Mouse (Mus musculus): ENCODE results near the gene Tdrd5. TPM values are rescaled to one million over a fixed set of nuclear protein-coding genes. Genes with fewer than 3 reads are reported as not detected.
"Not testable (repeated sequence)": the region's sequence is repeated elsewhere in the genome, so short reads cannot be mapped to it uniquely, and the experiment has no call there.

Gene Tdrd5
- 1 to 10 TPM; 4.4 to 5.7 TPM for total RNA-seq (2021)
- long read RNA-seq, partial matches to known transcripts, result 1 of 4 reads
- long read RNA-seq, other reads (novel, unspliced or antisense), result 1 of 4 reads

GRCm38 (mm10) chr1:156302911-156303749 is at the start of gene Tdrd5:
Gene Tdrd5, minus strand, starts transcription at chr1:156303664.
- peak; percentile 30 to 63 for DNase-seq (ENCODE audit: low spot score in 2 of 2)

- no peak for DNase-seq (ENCODE audit: low spot score in 2 of 2)
Observed at GRCm38 (mm10) chr1:156352466-156352865, 49.0 kb upstream of the Tdrd5 start.

- no peak for DNase-seq (ENCODE audit: low spot score in 2 of 2)
Observed at GRCm38 (mm10) chr1:156350441-156350840, 47.0 kb upstream of the Tdrd5 start.

GRCm38 (mm10) chr1:156349031-156349430 is 45.6 kb upstream of the Tdrd5 start:
- no peak for DNase-seq (ENCODE audit: low spot score in 2 of 2)

DNA sequence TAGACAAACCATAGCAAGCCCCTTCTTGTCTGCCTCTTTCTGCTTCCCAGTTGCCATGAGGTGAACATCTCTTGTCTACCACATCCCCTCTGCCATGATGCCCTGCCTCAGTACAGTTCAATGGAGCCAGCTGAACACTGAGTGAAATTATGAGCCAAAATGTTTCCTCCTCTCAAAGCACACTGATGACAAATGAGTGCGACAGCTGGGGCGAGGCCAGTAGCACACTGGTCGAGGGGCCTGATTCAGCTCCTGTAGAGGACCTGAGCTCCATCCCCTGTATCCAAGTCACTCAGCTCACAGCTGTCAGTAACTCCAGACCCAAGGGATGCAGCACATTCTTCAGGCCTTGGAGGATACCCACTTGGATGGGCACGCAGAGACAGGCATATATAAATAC is 42.2 kb upstream of the Tdrd5 start:
- no peak for DNase-seq (ENCODE audit: low spot score in 2 of 2)

DNA sequence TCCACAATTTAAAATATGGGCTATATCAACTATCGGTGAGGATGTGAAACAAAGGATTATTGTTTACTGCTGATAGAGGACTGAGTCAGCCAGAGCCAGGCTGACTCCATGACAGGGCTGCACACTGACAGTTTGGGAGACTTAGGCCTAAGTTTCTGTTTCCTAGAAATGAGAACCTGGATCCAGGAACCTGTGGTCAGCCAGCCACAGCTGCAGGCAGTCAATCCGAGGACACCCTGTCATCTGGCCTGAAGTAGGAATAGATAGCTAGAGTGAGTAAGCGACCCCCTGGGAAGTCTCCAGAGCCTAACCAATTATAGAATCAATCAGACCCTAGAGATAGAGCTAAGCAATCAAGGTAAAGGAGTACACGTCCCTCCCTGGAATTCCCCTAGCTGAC is 41.0 kb upstream of the Tdrd5 start:
- DNase-seq (ENCODE audit: low spot score in 2 of 2), result no peak

DNA sequence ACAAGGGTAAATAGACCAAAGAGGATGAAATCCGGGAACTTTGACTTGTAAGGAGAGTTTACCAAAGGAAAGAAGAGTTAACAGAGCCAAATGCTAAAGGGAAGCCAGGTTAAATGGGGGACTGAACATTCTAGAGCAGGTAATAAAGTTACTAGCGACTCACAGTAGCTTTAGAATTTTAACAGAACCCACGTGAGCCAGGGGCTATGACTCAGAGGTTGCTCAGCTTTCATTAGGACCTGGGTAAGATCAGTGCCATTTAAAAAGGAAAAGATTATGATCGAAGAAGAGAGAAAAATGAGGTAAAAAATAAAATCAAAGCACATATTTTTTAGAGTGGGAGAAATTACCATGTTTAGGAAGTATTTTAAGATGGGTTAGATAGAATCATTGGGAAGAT is 37.4 kb upstream of the Tdrd5 start:
- DNase-seq (ENCODE audit: low spot score in 2 of 2), result no peak

DNA sequence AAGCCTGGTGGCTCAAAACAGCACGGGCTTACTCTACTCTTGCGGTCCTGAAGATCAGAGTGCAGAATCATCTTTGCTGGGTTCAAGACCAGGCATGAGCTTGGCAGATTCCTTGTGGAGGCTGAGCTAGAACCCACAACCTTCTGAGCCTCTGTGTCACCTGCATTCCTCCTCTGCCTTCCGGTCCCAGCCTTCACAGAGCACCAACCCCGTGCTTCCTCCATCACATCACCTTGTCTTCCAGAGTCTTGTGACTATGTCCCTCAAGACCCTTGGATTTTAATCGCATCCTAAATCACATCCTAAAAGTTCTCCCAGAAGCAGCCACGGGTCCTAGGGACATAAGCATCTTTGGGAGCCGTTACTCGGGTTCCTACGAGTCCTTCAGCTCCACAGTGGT is 19.7 kb upstream of the Tdrd5 start:
- no peak for DNase-seq (ENCODE audit: low spot score in 2 of 2)

GRCm38 (mm10) chr1:156310630-156311029 is 7.2 kb upstream of the Tdrd5 start, which contains the start of gene Nphs2:
Gene Nphs2, plus strand, starts transcription at chr1:156310727.
- no peak for DNase-seq (ENCODE audit: low spot score in 2 of 2)

- DNase-seq (ENCODE audit: low spot score in 2 of 2), result no peak
Observed at GRCm38 (mm10) chr1:156308595-156308994, 5.1 kb upstream of the Tdrd5 start.

DNA sequence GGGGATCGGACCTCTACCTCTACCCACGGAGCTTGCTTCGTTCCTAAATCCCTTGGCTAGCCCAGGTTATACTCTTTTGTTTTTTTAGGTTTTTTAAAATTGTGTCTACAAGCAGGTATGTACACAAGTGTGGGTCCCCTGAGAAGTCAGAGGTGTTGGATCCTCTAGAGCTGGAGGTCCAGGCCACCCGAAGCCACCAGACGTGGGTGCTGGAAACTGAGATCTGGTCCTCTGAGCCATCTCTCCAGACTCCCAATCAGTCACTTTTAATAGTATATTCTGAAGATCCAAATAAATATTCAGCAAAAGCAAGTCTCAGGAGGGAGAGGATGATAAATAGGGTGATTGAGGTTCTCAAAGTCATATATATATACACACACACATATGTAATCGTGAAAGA is 13.4 kb downstream of the Tdrd5 start:
- DNase-seq (ENCODE audit: low spot score in 2 of 2), result no peak

DNA sequence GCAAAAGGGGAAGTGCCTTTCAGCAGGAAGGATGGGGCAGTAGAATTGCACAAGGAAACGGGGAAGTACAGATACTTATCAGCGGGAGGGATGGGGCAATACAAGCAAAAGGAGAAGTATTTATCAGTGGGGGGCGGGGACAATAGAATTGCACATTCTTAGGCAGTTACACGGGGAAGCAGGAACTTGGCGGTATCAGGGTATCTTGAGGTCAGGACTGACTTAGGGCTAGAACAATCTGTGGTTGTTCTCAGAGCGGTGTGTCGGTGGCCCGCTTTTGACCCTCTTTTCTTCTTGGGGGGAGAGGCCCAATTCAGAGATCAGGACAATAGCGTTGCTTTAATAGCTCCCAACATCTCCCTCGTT is 14.3 kb downstream of the Tdrd5 start:
- DNase-seq (ENCODE audit: low spot score in 2 of 2), result not testable (repeated sequence)

DNA sequence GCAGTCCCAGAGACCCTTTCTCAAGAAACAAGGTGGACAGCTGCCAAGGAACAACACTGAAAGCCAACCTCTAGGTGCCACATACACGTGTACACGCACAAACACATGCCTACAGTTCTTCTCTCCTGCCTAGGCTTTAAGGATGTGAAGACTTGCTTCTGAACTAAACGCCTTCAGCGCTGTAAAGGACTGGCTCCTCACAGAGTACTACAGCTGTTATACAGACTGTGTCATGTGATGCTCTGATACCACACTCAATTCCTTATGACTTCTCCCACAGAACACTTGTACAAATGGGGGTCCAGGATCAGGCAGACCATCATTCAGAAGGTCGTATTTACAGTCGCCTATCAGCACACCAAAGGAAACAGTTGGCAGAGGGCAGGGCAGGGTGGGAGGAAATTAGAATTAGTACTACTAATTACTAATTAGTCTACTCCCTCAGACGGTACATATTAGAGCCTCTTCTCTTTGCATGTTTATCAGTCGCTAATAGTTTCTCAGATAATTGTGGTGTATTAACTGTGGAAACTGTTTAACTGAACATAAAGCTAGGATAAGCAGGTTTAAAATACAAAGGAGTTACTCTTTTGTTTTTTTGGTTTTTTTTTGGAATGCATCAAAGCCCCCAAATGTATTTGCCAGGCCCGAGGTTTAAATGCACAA is 14.8 kb downstream of the Tdrd5 start:
- DNase-seq (ENCODE audit: low spot score in 2 of 2), result no peak

- DNase-seq (ENCODE audit: low spot score in 2 of 2), result peak in 1 of 2 experiments; percentile 20
Observed at GRCm38 (mm10) chr1:156285541-156285896, 17.9 kb downstream of the Tdrd5 start.

DNA sequence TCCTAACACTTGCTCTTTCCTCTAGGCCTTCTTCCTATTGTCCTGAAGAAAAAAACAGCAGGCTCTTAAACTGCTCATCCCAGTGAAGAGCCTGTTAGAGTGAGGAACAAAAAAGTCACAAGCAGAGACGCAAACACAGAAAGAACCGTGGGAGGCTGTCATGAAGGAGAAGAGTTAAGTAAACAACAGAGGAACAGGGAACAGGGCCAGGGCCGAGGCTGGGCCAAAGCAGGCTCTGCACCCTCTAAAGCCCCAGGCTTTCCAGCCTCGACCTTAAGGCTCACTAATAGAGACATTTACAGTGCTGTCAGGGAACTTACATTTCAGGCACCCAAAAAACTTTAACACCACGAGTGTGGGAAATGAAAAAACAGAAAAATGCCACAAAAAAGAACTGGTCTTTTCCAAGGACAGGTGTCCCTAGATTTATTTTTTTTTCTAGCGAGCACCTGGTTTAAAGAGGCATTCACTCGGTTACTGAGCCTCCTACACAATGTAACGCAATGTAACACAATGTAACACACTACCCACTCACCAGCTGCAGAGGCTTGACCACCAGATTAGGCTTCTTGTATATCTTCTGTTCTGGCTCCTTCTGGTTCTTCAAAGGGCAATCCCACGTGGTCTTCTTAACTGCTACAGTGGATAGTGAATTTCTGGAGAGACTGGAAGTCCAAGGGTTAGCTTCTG is 18.5 kb downstream of the Tdrd5 start:
- peak in 1 of 2 experiments; percentile 74 for DNase-seq (ENCODE audit: low spot score in 2 of 2)

- no peak for DNase-seq (ENCODE audit: low spot score in 2 of 2)
Observed at GRCm38 (mm10) chr1:156284207-156284606, 19.3 kb downstream of the Tdrd5 start.

GRCm38 (mm10) chr1:156280131-156280530 is 23.3 kb downstream of the Tdrd5 start:
- no peak for DNase-seq (ENCODE audit: low spot score in 2 of 2)

DNA sequence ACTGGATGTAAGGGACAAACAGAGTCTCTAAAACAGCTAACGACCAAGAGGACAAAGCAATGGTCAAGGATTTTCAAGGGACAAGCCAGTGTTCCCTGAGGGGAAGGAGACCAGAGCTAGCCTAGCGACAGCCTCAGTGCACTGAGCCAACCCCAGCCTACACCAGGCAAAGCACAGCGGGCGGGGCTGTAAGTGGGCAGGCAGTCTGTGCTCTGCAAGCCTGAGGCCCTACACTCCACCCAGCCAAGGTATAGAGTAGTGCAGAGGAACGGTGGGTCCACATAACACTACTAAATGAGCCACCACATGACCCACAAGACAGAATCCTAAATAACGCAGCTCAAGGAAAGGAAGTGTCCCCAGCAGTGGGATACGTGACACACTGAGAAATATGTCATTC is 29.8 kb downstream of the Tdrd5 start:
- DNase-seq (ENCODE audit: low spot score in 2 of 2), result no peak

DNA sequence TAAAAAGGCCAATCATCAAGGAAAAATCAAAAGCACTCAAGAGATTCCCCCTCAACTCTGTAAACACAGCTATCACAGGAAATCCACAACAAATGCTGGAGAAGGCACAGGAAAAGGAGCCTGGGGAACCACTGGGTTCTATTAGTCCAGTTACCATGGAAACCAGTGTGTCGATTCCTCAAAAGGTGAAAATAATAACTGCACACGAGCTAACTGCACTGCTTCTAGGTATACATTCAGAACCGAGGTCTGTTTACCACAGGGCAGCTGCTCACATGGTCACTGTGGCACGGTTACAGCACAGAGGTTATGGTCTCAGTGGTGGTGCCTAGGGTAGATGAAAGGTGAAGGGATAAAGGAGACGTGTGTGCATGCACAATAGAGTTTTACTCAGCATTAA is 31.8 kb downstream of the Tdrd5 start:
- no peak for DNase-seq (ENCODE audit: low spot score in 2 of 2)

DNA sequence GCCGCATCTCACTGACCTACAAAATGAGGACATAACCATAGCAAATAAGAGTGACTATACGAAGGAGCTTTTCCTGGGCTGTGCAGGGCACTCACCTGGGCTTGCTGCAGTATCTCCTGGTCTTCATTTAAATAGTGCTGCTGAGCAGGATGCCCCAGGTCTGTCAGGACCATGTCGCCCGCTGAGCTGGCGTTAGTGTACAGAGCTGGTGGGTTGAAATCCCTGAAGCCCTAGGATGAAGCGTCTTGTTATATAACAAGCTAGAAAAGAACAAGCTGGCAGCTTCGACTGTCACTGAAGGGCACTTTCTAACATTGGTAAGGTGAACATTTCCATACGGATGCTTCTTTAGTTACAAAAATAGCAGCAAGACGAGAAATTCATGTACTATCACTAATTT is 33.0 kb downstream of the Tdrd5 start:
- peak in 1 of 2 experiments; percentile 17 for DNase-seq (ENCODE audit: low spot score in 2 of 2)

- DNase-seq (ENCODE audit: low spot score in 2 of 2), result not testable (repeated sequence)
Observed at GRCm38 (mm10) chr1:156268546-156268945, 34.9 kb downstream of the Tdrd5 start.

DNA sequence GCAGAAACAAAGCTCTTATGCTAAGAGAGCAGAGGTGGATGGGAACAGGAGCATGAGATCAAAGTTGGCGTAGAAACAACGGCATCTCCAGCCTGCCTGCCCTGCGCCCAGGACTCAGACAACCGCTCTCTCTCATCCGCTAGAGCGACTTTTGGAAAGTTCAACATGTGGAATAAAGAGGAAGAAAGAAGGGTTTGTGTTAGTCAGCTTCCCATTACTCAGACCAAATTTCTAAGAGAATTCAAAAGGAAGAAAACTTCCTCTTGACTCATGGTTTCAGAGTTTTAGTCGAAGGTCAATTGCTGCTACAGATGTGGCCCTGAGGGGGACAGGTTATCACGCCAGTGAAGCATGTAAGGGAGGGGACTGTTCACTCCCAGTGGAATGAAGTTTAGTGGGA is 39.5 kb downstream of the Tdrd5 start:
- DNase-seq (ENCODE audit: low spot score in 2 of 2), result no peak

All from layer of hippocampus, adult 18-20 months (tissue).